Comparison of ENCODE assay signal across 8 mouse cellular contexts in genomic region chr11:36678057-36678396, GRCm38 (mm10).
DNase-seq lines count a peak whose midpoint lies in the region; ATAC-seq lines count a peak whose summit lies in the region.

No protein-coding gene starts in this region.

- 8% methylated on average over 10 of the region's 10 CpGs for WGBS in lung, embryonic 16.5 days
- 12% methylated on average over 10 of the region's 10 CpGs for WGBS in limb, embryonic 11.5 days
- 9% methylated on average over 10 of the region's 10 CpGs for WGBS in stomach, embryonic 15.5 days

- no peaks in the 10 kb centered on the region for H3K4me1 ChIP-seq in lung, embryonic 16.5 days (replicated peaks; ENCODE audit: control insufficient read depth, insufficient read depth, low read length)
- no peaks in the 10 kb centered on the region for H3K4me1 ChIP-seq in limb, embryonic 11.5 days (ENCODE audit: control insufficient read depth, insufficient read depth, low read length)
- no peaks in the 10 kb centered on the region for H3K4me1 ChIP-seq in stomach, embryonic 15.5 days

- H3K36me3 ChIP-seq in lung, embryonic 16.5 days (ENCODE audit: control insufficient read depth, insufficient read depth, low read length), result no peaks in the 10 kb centered on the region
- no peaks in the 10 kb centered on the region for H3K36me3 ChIP-seq in limb, embryonic 11.5 days (ENCODE audit: control insufficient read depth, insufficient read depth, low read length)
- no peaks in the 10 kb centered on the region for H3K36me3 ChIP-seq in stomach, embryonic 15.5 days

- H3K4me2 ChIP-seq in lung, embryonic 16.5 days (ENCODE audit: low read depth, low read length), result peak overlapping the region; percentile 50
- H3K4me2 ChIP-seq in limb, embryonic 11.5 days (ENCODE audit: low read depth, severe bottlenecking), result peak overlapping the region; percentile 52
- H3K4me2 ChIP-seq in stomach, embryonic 15.5 days, result peak overlapping the region; percentile 63

- DNase-seq in adrenal gland, postnatal 10 days, result peak; percentile 10
- no peak for DNase-seq in adrenal gland, postnatal 36 days
- DNase-seq in lung, postnatal 14 days, result no peak
- DNase-seq in limb, embryonic 11.5 days (ENCODE audit: low spot score), result peak; percentile 35
- no peak for DNase-seq in layer of hippocampus, adult 11-12 months (ENCODE audit: low spot score)
- no peak for DNase-seq in lung, postnatal 10 days

- ATAC-seq in lung, embryonic 16.5 days (ENCODE audit: low read depth), result no peak
- ATAC-seq in limb, embryonic 11.5 days (ENCODE audit: insufficient number of reproducible peaks, low FRiP score, low TSS enrichment, low read depth), result no peak
- ATAC-seq in stomach, embryonic 15.5 days (ENCODE audit: insufficient read depth, low FRiP score, low read depth), result no peak

- H3K9me3 ChIP-seq in lung, embryonic 16.5 days (ENCODE audit: control insufficient read depth, low read length), result no peaks in the 10 kb centered on the region
- H3K9me3 ChIP-seq in limb, embryonic 11.5 days (ENCODE audit: control insufficient read depth, low read length), result no peaks in the 10 kb centered on the region
- H3K9me3 ChIP-seq in stomach, embryonic 15.5 days, result no peaks in the 10 kb centered on the region

- H3K27ac ChIP-seq in lung, embryonic 16.5 days (ENCODE audit: low read length), result no peak overlapping the region
- H3K27ac ChIP-seq in limb, embryonic 11.5 days (replicated peaks; ENCODE audit: low read depth, low read length), result peak overlapping the region; percentile 25; the same call in 1 of the 2 replicates
- no peak overlapping the region for H3K27ac ChIP-seq in stomach, embryonic 15.5 days

- peak overlapping the region; percentile 35 for H3K4me3 ChIP-seq in lung, embryonic 16.5 days (ENCODE audit: low read length)
- H3K4me3 ChIP-seq in limb, embryonic 11.5 days (ENCODE audit: low read depth, low read length), result peak overlapping the region; percentile 37
- peak overlapping the region; percentile 38 for H3K4me3 ChIP-seq in stomach, embryonic 15.5 days (replicated peaks)

- peaks cover 10% of the 10 kb centered on the region for H3K27me3 ChIP-seq in lung, embryonic 16.5 days (ENCODE audit: control insufficient read depth, insufficient read depth, low read depth, low read length)
- no peaks in the 10 kb centered on the region for H3K27me3 ChIP-seq in limb, embryonic 11.5 days (ENCODE audit: control insufficient read depth, insufficient read depth, low read length)
- 0 out of 2 replicates have a peak, but pooled peaks cover 4% of the 10 kb centered on the region for H3K27me3 ChIP-seq in stomach, embryonic 15.5 days (replicated peaks)

- 0 out of 2 replicates have a peak overlapping the region, but pooled peaks have one; percentile 4 for H3K9ac ChIP-seq in lung, embryonic 16.5 days (ENCODE audit: low read length)
- H3K9ac ChIP-seq in limb, embryonic 11.5 days (ENCODE audit: low read length), result peak overlapping the region; percentile 67; the same call in 1 of the 2 replicates
- no peak overlapping the region for H3K9ac ChIP-seq in stomach, embryonic 15.5 days

Comparison
In these comparisons a context has a peak if more than half of its experiments do, and no peak if none do; other contexts are left out.
1. DNase-seq: peak in adrenal gland, postnatal 10 days (single experiment) and limb, embryonic 11.5 days (single experiment); none in adrenal gland, postnatal 36 days (0 of 2), lung, postnatal 14 days (single experiment), layer of hippocampus, adult 11-12 months (single experiment) and lung, postnatal 10 days (single experiment).
2. Peak in every context shown above with its lines, with median percentiles within 50 percentile points of each other: H3K4me2 ChIP-seq and H3K4me3 ChIP-seq.